Mouse (Mus musculus) large intestine, adult 2 months (tissue): ENCODE measurements around the gene Fmo4. TPM values are rescaled to one million over a fixed set of nuclear protein-coding genes. Genes with fewer than 3 reads are reported as not detected.
"Not testable (repeated sequence)": the region's sequence is repeated elsewhere in the genome, so short reads cannot be mapped to it uniquely, and the experiment has no call there.

Experiments
- DNase-seq: peaks from one replicate; pipeline ENCODE4 v3.0.0-alpha.2; 2012; ENCODE audit warnings: low read depth, low spot score
- WGBS: fragments of 180-500 bp; shearing (Covaris S2); methylation state at CpG from one replicate; pipeline ENCODE4 v1.1.7; 2018; 5-methylcytosine and 5-hydroxymethylcytosine counted together
- polyA plus RNA-seq: library from polyadenylated mRNA; depleted of rRNA; stranded (reverse); fragments of >200 nt; gene quantifications from 2 replicates; pipeline ENCODE4 v1.2.3, GENCODE M21; 2012; rRNA removed

Gene Fmo4
- polyA plus RNA-seq, 1 experiment = 13.7 TPM

GRCm38 (mm10) chr1:162805011-162805410 lies 8.8 kb downstream of the Fmo4 start:
- 55% methylated on average over 5 of the region's 5 CpGs for WGBS
- no peak for DNase-seq

DNA sequence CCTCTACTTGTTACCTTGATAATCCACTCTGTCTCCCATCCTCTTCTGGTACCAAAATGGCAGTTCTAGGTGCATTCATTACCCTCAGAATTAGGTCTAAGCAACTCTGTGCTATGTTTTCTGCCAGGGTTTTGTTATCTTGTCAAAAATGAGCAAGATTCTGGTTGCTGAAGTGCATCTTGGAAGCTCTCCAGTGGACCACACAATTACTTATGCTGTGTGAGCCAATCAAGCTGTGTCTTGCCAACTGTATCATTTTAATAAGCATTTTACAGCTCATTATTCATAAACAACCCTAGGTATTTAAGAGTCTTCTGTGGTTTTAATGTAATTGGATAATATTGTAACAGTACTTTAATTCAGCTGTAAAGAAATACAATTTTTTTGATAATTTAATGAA lies 17.3 kb downstream of the Fmo4 start:
- no peak for DNase-seq

DNA sequence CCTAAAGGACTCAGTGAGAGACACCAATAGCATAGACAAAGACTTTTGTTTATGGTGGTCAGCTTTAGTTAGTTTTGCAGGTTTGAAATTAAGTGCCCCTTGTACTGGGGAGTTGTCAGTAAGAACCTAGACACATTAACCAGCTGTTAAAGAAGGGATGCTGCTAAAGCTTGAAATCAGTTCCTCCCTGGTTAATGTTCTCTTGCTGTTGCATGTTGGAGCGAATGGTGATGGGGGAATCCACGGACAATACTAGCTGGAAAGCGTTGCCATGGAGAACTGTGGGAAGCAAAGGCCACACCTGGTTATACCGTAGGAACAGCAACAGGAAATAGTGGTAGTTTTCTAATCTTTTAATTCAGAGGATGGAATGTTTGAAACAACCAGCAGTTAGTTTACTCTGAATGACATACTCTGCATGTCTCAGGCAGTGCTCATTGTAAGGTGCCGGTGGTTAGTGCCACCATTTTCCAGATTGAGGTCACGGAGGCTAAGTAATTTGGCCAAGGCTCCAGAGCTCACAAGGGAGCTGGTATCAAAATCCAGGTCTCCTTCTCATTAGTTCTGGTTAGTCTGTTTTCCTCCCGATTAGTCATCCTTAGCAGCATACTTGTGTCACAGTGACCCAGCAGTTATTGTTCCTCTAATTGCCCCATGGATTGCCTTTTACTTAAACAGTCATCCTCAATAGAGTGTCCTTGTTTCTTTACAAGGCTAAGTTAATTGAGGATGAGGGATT lies 21.3 kb downstream of the Fmo4 start:
- DNase-seq = no peak
- 33% methylated on average over 7 of the region's 7 CpGs for WGBS

DNA sequence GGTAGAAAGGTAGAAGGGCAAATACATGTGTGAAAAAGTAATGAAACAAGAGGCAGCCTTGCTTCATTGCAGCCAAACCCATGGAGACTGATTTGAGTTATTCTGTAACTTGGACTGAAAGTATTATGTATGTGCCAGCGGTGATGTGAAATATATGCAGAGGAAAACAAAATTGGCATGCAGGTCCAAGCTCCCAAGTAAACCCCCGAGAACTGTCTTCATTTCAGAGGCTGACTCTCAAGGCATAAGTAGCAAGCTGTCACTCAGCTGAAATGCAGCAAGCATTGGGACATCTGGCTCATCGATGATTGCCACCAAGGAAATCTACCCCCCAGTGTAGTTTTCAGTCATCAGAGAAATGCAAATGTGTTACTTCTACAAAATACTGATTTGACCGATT lies 28.6 kb downstream of the Fmo4 start:
- WGBS = 79% methylated on average over 4 of the region's 4 CpGs
- no peak for DNase-seq

- WGBS = 83% methylated on average over 7 of the region's 7 CpGs
- DNase-seq = no peak
Observed at GRCm38 (mm10) chr1:162783669-162784248, 30.0 kb downstream of the Fmo4 start.

DNA sequence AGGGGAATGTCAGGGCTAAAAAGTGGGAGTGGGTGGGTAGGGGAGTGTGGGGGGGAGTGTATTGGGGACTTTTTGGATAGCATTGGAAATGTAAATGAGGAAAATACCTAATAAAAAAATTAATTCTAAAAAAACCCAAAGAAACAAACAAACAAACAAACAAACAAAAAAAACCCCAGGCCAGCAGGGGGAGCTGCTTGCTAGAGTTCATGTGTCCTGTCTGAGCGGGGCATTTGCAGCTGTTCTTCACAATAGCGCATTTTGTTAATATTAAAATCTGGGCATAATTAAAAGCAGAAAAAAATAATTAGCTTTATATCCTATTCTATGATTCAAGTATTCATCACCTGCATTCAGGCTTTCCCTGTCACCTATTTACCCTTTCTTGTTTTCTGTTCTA lies 32.7 kb downstream of the Fmo4 start:
- 93% methylated on average over 2 of the region's 2 CpGs for WGBS
- DNase-seq = not testable (repeated sequence)

GRCm38 (mm10) chr1:162777943-162778538 lies 35.7 kb downstream of the Fmo4 start:
- DNase-seq = no peak
- 88% methylated on average over 5 of the region's 5 CpGs for WGBS

GRCm38 (mm10) chr1:162773661-162774060 lies 40.1 kb downstream of the Fmo4 start:
- WGBS = 63% methylated on average over 4 of the region's 4 CpGs
- DNase-seq = no peak

DNA sequence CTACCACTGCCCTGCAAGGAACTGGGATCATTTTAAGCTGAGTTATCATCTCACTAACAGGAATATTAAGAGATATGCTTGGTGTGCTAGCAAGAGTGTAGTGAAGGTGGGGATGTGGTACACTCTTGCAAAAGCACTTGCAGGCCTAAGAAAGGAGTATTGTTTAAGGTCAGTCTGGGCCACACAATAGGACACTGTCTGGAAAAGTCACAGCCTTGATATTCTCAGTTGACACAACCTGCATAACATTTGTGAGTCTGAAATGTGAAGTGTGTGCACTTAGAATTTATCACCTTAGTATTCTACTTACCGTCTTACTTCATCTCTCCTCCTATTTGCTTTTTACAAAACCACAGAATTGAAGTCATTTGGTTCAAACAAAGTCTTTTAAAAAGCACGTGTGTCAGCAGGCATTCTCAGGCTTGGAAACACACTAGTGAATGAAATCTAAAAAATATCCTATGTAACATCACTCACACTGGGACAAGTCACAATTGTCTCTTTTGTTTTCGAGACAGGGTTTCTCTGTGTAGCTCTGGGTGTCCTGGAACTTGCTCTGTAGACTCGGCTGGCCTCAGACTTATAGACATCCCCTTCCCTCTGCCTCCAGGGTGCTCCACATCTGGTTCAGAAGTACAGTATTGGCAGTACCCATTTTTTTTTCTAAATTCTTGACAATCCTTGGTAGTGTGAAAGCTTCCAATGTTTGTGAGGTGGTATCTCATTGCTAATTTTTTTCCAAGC lies 42.0 kb downstream of the Fmo4 start:
- no peak for DNase-seq
- WGBS = 57% methylated on average over 4 of the region's 4 CpGs

GRCm38 (mm10) chr1:162752009-162752408 lies 61.8 kb downstream of the Fmo4 start:
- 84% methylated on average over 6 of the region's 6 CpGs for WGBS
- no peak for DNase-seq

GRCm38 (mm10) chr1:162749607-162750006 lies 64.2 kb downstream of the Fmo4 start:
- WGBS = 65% methylated on average over 7 of the region's 7 CpGs
- no peak for DNase-seq

- no peak for DNase-seq
- WGBS = 66% methylated on average over 5 of the region's 5 CpGs
Observed at GRCm38 (mm10) chr1:162748761-162749160, 65.0 kb downstream of the Fmo4 start.

Other genes with a start within 250 kb of the Fmo4 start
- 4.9 and 7.6 TPM in 2 replicates for gene Vamp4, start 243.5 kb downstream of the Fmo4 start, polyA plus RNA-seq
- 0.06 and 0.10 TPM in 2 replicates for gene Myoc, start 174.8 kb downstream of the Fmo4 start, polyA plus RNA-seq
- not detected in 2 replicates for gene Myocos, start 155.8 kb downstream of the Fmo4 start, polyA plus RNA-seq
- gene Prrc2c, start 73.4 kb downstream of the Fmo4 start, polyA plus RNA-seq = 16.4 and 27.5 TPM in 2 replicates
- gene Fmo1, start 52.6 kb upstream of the Fmo4 start, polyA plus RNA-seq = 2.5 and 5.2 TPM in 2 replicates
- gene Fmo2, start 84.8 kb upstream of the Fmo4 start, polyA plus RNA-seq = 4.9 and 6.3 TPM in 2 replicates
- not detected in 2 replicates for gene Fmo6, start 123.5 kb upstream of the Fmo4 start, polyA plus RNA-seq
- not detected in 2 replicates for gene Fmo3, start 170.6 kb upstream of the Fmo4 start, polyA plus RNA-seq